27 mouse cellular contexts compared by ENCODE assay signal in the genomic region with DNA sequence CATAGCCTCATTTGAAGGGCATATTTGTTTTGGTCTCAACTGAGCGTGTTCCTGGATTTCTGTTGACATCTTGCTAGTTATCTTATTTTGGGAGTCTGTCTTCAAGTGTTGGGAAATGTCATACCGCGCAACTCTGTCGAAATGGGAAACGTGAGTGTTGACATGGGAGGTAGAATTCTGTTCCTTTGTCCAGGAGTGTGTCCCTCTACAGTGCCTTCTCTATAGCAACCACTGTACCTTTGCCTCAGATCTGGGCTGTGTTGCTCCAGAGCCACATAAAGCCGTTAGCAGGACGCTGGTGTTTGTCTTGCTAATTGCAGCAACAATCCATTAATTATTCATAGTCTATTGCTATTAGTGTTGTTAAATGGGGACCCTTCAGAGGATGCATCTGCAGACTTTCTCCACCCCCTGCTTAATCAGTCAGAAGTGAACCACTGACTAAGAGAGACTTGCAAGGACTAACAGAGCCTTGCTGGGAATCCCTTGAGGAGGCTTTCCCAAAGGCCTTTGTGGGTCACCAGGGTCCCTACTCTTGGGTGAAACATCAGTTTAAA. TPM values are rescaled to one million over a fixed set of nuclear protein-coding genes. Genes with fewer than 3 reads are reported as not detected.
DNase-seq lines count a peak whose midpoint lies in the region; ATAC-seq and TF ChIP-seq lines count a peak whose summit lies in the region.
"Had no signal": no experiment of that assay in that cellular context is flagged by ENCODE, and none has a peak within 500 bp of the region (broad histone marks: within the 10 kb centered on the region; RNA-seq: fewer than 3 reads in every experiment).

No protein-coding gene starts in this region.

- no peak overlapping the region for H3K4me3 ChIP-seq in forebrain, embryonic 10.5 days
- no peak overlapping the region for H3K4me3 ChIP-seq in forebrain, postnatal 0 days (ENCODE audit: low read depth, low read length)
- no peak overlapping the region for H3K4me3 ChIP-seq in intestine, embryonic 14.5 days (ENCODE audit: low read depth, low read length)
- H3K4me3 ChIP-seq in intestine, postnatal 0 days (ENCODE audit: low read depth, low read length): no peak overlapping the region
- H3K4me3 ChIP-seq: embryonic facial prominence, embryonic 12.5 days; erythroblast, embryonic 14.5 days; heart, embryonic 13.5 days; intestine, embryonic 15.5 days; limb, embryonic 12.5 days; liver, embryonic 13.5 days; lung, embryonic 15.5 days; midbrain, embryonic 13.5 days had no signal

- DNase-seq in forebrain, embryonic 10.5 days (ENCODE audit: extremely low spot score, low spot score): no peak
- DNase-seq in forebrain, postnatal 0 days: no peak
- no peak for DNase-seq in intestine, embryonic 14.5 days (ENCODE audit: low spot score)
- peak; percentile 59 for DNase-seq in brain, embryonic 14.5 days (ENCODE audit: low read depth)
- no peak for DNase-seq in kidney, adult 9 months
- DNase-seq: cerebellum, adult 11 months; cerebellum, postnatal 10 days; gastrocnemius, postnatal 36 days; heart, postnatal 4 days; liver, embryonic 13.5 days had no signal

- no peak for TF ChIP-seq POLR2A in brain, embryonic 14.5 days (IDR thresholded peaks at IDR 0.05; ENCODE audit: borderline replicate concordance, extremely low read depth, insufficient read depth, insufficient read length, poor library complexity, severe bottlenecking)

- no peak for ATAC-seq in forebrain, postnatal 0 days
- ATAC-seq in intestine, embryonic 14.5 days (replicated peaks; ENCODE audit: low FRiP score, low TSS enrichment, low read depth): no peak
- no peak for ATAC-seq in intestine, postnatal 0 days
- ATAC-seq in megakaryocyte, adult 5-6 weeks (ENCODE audit: poor library complexity, severe bottlenecking): peak; percentile 30; the same call in 1 of the 2 replicates
- ATAC-seq in cerebellum, adult (ENCODE audit: insufficient number of reproducible peaks, low FRiP score, low TSS enrichment): no peak
- ATAC-seq: CD4-positive, CD25-positive, alpha-beta regulatory T cell, adult 4 months; intestine, embryonic 15.5 days; midbrain, embryonic 13.5 days had no signal

- no peak overlapping the region for H3K4me2 ChIP-seq in forebrain, postnatal 0 days (ENCODE audit: low read depth)
- H3K4me2 ChIP-seq in intestine, embryonic 14.5 days (ENCODE audit: low read length): no peak overlapping the region
- H3K4me2 ChIP-seq in intestine, postnatal 0 days (replicated peaks; ENCODE audit: low read depth): no peak overlapping the region
- H3K4me2 ChIP-seq: embryonic facial prominence, embryonic 12.5 days; heart, embryonic 13.5 days; intestine, embryonic 15.5 days; limb, embryonic 12.5 days; liver, embryonic 13.5 days; lung, embryonic 15.5 days; midbrain, embryonic 13.5 days had no signal

- H3K36me3 ChIP-seq in forebrain, embryonic 10.5 days (replicated peaks): peaks cover 7% of the 10 kb centered on the region
- H3K36me3 ChIP-seq in forebrain, postnatal 0 days (ENCODE audit: insufficient read depth): no peaks in the 10 kb centered on the region
- H3K36me3 ChIP-seq in intestine, embryonic 14.5 days (ENCODE audit: control insufficient read depth, insufficient read depth, low read length): no peaks in the 10 kb centered on the region
- H3K36me3 ChIP-seq in intestine, postnatal 0 days (ENCODE audit: control insufficient read depth, insufficient read depth): no peaks in the 10 kb centered on the region
- H3K36me3 ChIP-seq: embryonic facial prominence, embryonic 12.5 days; G1E; heart, embryonic 13.5 days; intestine, embryonic 15.5 days; limb, embryonic 12.5 days; liver, embryonic 13.5 days; lung, embryonic 15.5 days; midbrain, embryonic 13.5 days had no signal

- no peak overlapping the region for H3K9ac ChIP-seq in forebrain, postnatal 0 days
- H3K9ac ChIP-seq in intestine, embryonic 14.5 days (ENCODE audit: low read length): no peak overlapping the region
- H3K9ac ChIP-seq in intestine, postnatal 0 days (ENCODE audit: low read depth, low read length): no peak overlapping the region
- H3K9ac ChIP-seq: embryonic facial prominence, embryonic 12.5 days; heart, embryonic 13.5 days; intestine, embryonic 15.5 days; limb, embryonic 12.5 days; liver, embryonic 13.5 days; lung, embryonic 15.5 days; midbrain, embryonic 13.5 days had no signal

- no peaks in the 10 kb centered on the region for H3K27me3 ChIP-seq in forebrain, embryonic 10.5 days (ENCODE audit: poor library complexity, severe bottlenecking)
- H3K27me3 ChIP-seq in forebrain, postnatal 0 days (ENCODE audit: insufficient read depth, low read length): no peaks in the 10 kb centered on the region
- no peaks in the 10 kb centered on the region for H3K27me3 ChIP-seq in intestine, embryonic 14.5 days (replicated peaks; ENCODE audit: control insufficient read depth, insufficient read depth, low read length)
- no peaks in the 10 kb centered on the region for H3K27me3 ChIP-seq in intestine, postnatal 0 days (replicated peaks; ENCODE audit: control insufficient read depth, insufficient read depth, low read length)
- H3K27me3 ChIP-seq: embryonic facial prominence, embryonic 12.5 days; heart, embryonic 13.5 days; intestine, embryonic 15.5 days; limb, embryonic 12.5 days; liver, embryonic 13.5 days; lung, embryonic 15.5 days; midbrain, embryonic 13.5 days had no signal

- 0 out of 2 replicates have a peak overlapping the region, but pooled peaks have one; percentile 13 for H3K27ac ChIP-seq in forebrain, embryonic 10.5 days
- no peak overlapping the region for H3K27ac ChIP-seq in forebrain, postnatal 0 days (ENCODE audit: low read depth, low read length)
- H3K27ac ChIP-seq in intestine, embryonic 14.5 days (ENCODE audit: low read depth): peak overlapping the region; percentile 47; the same call in 1 of the 2 replicates
- no peak overlapping the region for H3K27ac ChIP-seq in intestine, postnatal 0 days (ENCODE audit: low read depth, low read length)
- H3K27ac ChIP-seq: embryonic facial prominence, embryonic 12.5 days; heart, embryonic 13.5 days; intestine, embryonic 15.5 days; limb, embryonic 12.5 days; liver, embryonic 13.5 days; lung, embryonic 15.5 days; midbrain, embryonic 13.5 days had no signal

- peaks cover 25% of the 10 kb centered on the region for H3K4me1 ChIP-seq in forebrain, embryonic 10.5 days
- H3K4me1 ChIP-seq in forebrain, postnatal 0 days (ENCODE audit: insufficient read depth): no peaks in the 10 kb centered on the region
- no peaks in the 10 kb centered on the region for H3K4me1 ChIP-seq in intestine, embryonic 14.5 days (replicated peaks; ENCODE audit: control insufficient read depth, insufficient read depth, low read length)
- no peaks in the 10 kb centered on the region for H3K4me1 ChIP-seq in intestine, postnatal 0 days (replicated peaks; ENCODE audit: control insufficient read depth, insufficient read depth, low read length)
- H3K4me1 ChIP-seq: intestine, embryonic 15.5 days; liver, embryonic 13.5 days had no signal

- H3K9me3 ChIP-seq in forebrain, embryonic 10.5 days: no peaks in the 10 kb centered on the region
- no peaks in the 10 kb centered on the region for H3K9me3 ChIP-seq in forebrain, postnatal 0 days (ENCODE audit: low read length)
- no peaks in the 10 kb centered on the region for H3K9me3 ChIP-seq in intestine, embryonic 14.5 days (ENCODE audit: control insufficient read depth, low read length)
- no peaks in the 10 kb centered on the region for H3K9me3 ChIP-seq in intestine, postnatal 0 days (ENCODE audit: control insufficient read depth)
- H3K9me3 ChIP-seq: embryonic facial prominence, embryonic 12.5 days; G1E; heart, embryonic 13.5 days; intestine, embryonic 15.5 days; limb, embryonic 12.5 days; liver, embryonic 13.5 days; lung, embryonic 15.5 days; midbrain, embryonic 13.5 days had no signal

- 90% methylated on average over 7 of the region's 7 CpGs for WGBS in forebrain, embryonic 10.5 days
- 48% methylated on average over 7 of the region's 7 CpGs for WGBS in forebrain, postnatal 0 days
- 69% methylated on average over 7 of the region's 7 CpGs for WGBS in intestine, embryonic 14.5 days
- WGBS in intestine, postnatal 0 days: 80% methylated on average over 7 of the region's 7 CpGs

- TF ChIP-seq CTCF in forebrain, postnatal 0 days (IDR thresholded peaks at IDR 0.05; ENCODE audit: low read depth): no peak
- no peak for TF ChIP-seq CTCF in intestine, postnatal 0 days (IDR thresholded peaks at IDR 0.05; ENCODE audit: low read depth)
- no peak for TF ChIP-seq CTCF in brain, embryonic 14.5 days (IDR thresholded peaks at IDR 0.05; ENCODE audit: borderline replicate concordance, extremely low read depth, insufficient read depth, insufficient read length)

RNA-seq across cellular contexts. Expression of gene Cpa4, which starts 18.8 kb away (rescaled TPM):
- 2.9 and 3.4 TPM in 2 replicates for polyA plus RNA-seq in forebrain, embryonic 10.5 days (2016; fragmentation: Nextera tagmentation; extraction: Ambion mirVana)
- 0.23 and 0.38 TPM in 2 replicates for total RNA-seq in forebrain, postnatal 0 days (2014; rRNA removed)
- polyA plus RNA-seq in forebrain, postnatal 0 days (2015; fragmentation: Nextera tagmentation; extraction: Ambion mirVana): 0.58 and 0.88 TPM in 2 replicates
- polyA plus RNA-seq in intestine, embryonic 14.5 days (2014; fragmentation: Nextera tagmentation; extraction: Ambion mirVana): 0.73 and 0.93 TPM in 2 replicates
- polyA plus RNA-seq in intestine, postnatal 0 days (2015; fragmentation: Nextera tagmentation; extraction: Ambion mirVana): 0.04 and 0.07 TPM in 2 replicates
- 2.5 and 3.3 TPM in 2 replicates for polyA plus RNA-seq in brain, embryonic 14.5 days (2012; rRNA removed)
- total RNA-seq in megakaryocyte, adult 5-6 weeks (2015): not detected in 2 replicates
- total RNA-seq in megakaryocyte, adult 5-6 weeks (2017): not detected in 2 replicates
- total RNA-seq: gastrocnemius, postnatal 36 days; layer of hippocampus, postnatal 14 days; neutrophil, adult 5-6 weeks had no signal
- polyA plus RNA-seq: CD4-positive, CD25-positive, alpha-beta regulatory T cell, adult 4 months; erythroblast, embryonic 14.5 days; G1E; large intestine, adult 2 months; thymus, postnatal 0 days; urinary bladder, adult 2 months had no signal

RNA-seq across cellular contexts. Expression of gene Cpa5, which starts 23.8 kb away (rescaled TPM):
- polyA plus RNA-seq in forebrain, embryonic 10.5 days (2016; fragmentation: Nextera tagmentation; extraction: Ambion mirVana): 0.51 and 0.84 TPM in 2 replicates
- total RNA-seq in forebrain, postnatal 0 days (2014; rRNA removed): not detected in 2 replicates
- polyA plus RNA-seq in forebrain, postnatal 0 days (2015; fragmentation: Nextera tagmentation; extraction: Ambion mirVana): 0.11 TPM in 1 of 2 replicates, not detected in the other
- 0.19 and 0.23 TPM in 2 replicates for polyA plus RNA-seq in intestine, embryonic 14.5 days (2014; fragmentation: Nextera tagmentation; extraction: Ambion mirVana)
- polyA plus RNA-seq in intestine, postnatal 0 days (2015; fragmentation: Nextera tagmentation; extraction: Ambion mirVana): not detected in 2 replicates
- polyA plus RNA-seq in brain, embryonic 14.5 days (2012; rRNA removed): 0.04 and 0.14 TPM in 2 replicates
- not detected in 2 replicates for total RNA-seq in megakaryocyte, adult 5-6 weeks (2015)
- not detected in 2 replicates for total RNA-seq in megakaryocyte, adult 5-6 weeks (2017)
- total RNA-seq: G1E; gastrocnemius, postnatal 36 days; layer of hippocampus, postnatal 14 days; neutrophil, adult 5-6 weeks had no signal
- polyA plus RNA-seq: CD4-positive, CD25-positive, alpha-beta regulatory T cell, adult 4 months; erythroblast, embryonic 14.5 days; G1E; large intestine, adult 2 months; liver, embryonic 13.5 days; lung, embryonic 15.5 days; midbrain, embryonic 13.5 days; thymus, postnatal 0 days had no signal

RNA-seq across cellular contexts. Expression of gene Cpa2, which starts 45.6 kb away (rescaled TPM):
- 11.9 and 15.6 TPM in 2 replicates for polyA plus RNA-seq in forebrain, embryonic 10.5 days (2016; fragmentation: Nextera tagmentation; extraction: Ambion mirVana)
- total RNA-seq in forebrain, postnatal 0 days (2014; rRNA removed): 6.8 and 10.0 TPM in 2 replicates
- polyA plus RNA-seq in forebrain, postnatal 0 days (2015; fragmentation: Nextera tagmentation; extraction: Ambion mirVana): 16.6 and 17.1 TPM in 2 replicates
- polyA plus RNA-seq in intestine, embryonic 14.5 days (2014; fragmentation: Nextera tagmentation; extraction: Ambion mirVana): 1.8 and 206 TPM in 2 replicates
- 2.9 and 3.3 TPM in 2 replicates for polyA plus RNA-seq in intestine, postnatal 0 days (2015; fragmentation: Nextera tagmentation; extraction: Ambion mirVana)
- 3.4 and 4.1 TPM in 2 replicates for polyA plus RNA-seq in brain, embryonic 14.5 days (2012; rRNA removed)
- 0.27 TPM in 1 of 2 replicates, not detected in the other for total RNA-seq in megakaryocyte, adult 5-6 weeks (2015)
- total RNA-seq in megakaryocyte, adult 5-6 weeks (2017): not detected in 2 replicates
- total RNA-seq: G1E; gastrocnemius, postnatal 36 days; neutrophil, adult 5-6 weeks had no signal
- polyA plus RNA-seq: erythroblast, embryonic 14.5 days; G1E had no signal

RNA-seq across cellular contexts. Expression of gene Cpa1, which starts 52.1 kb away (rescaled TPM):
- polyA plus RNA-seq in forebrain, embryonic 10.5 days (2016; fragmentation: Nextera tagmentation; extraction: Ambion mirVana): 0.21 TPM in 1 of 2 replicates, not detected in the other
- total RNA-seq in forebrain, postnatal 0 days (2014; rRNA removed): 1.1 TPM in 1 of 2 replicates, not detected in the other
- 0.29 and 0.69 TPM in 2 replicates for polyA plus RNA-seq in forebrain, postnatal 0 days (2015; fragmentation: Nextera tagmentation; extraction: Ambion mirVana)
- 2.6 and 167 TPM in 2 replicates for polyA plus RNA-seq in intestine, embryonic 14.5 days (2014; fragmentation: Nextera tagmentation; extraction: Ambion mirVana)
- polyA plus RNA-seq in intestine, postnatal 0 days (2015; fragmentation: Nextera tagmentation; extraction: Ambion mirVana): 3.5 and 4.1 TPM in 2 replicates
- polyA plus RNA-seq in brain, embryonic 14.5 days (2012; rRNA removed): 0.68 and 1.0 TPM in 2 replicates
- not detected in 2 replicates for total RNA-seq in megakaryocyte, adult 5-6 weeks (2015)
- not detected in 2 replicates for total RNA-seq in megakaryocyte, adult 5-6 weeks (2017)
- total RNA-seq: G1E; gastrocnemius, postnatal 36 days; layer of hippocampus, postnatal 14 days; neutrophil, adult 5-6 weeks had no signal
- polyA plus RNA-seq: CD4-positive, CD25-positive, alpha-beta regulatory T cell, adult 4 months; erythroblast, embryonic 14.5 days; G1E had no signal

Comparison
In these comparisons a context has a peak if more than half of its experiments do, and no peak if none do; other contexts are left out.
1. H3K27ac ChIP-seq: peak in forebrain, embryonic 10.5 days (single experiment) and intestine, embryonic 14.5 days (single experiment); none in forebrain, postnatal 0 days (single experiment) and intestine, postnatal 0 days (single experiment).